Mouse (Mus musculus): ENCODE results near the gene Olfr630.
"Not testable (repeated sequence)": the region's sequence is repeated elsewhere in the genome, so short reads cannot be mapped to it uniquely, and the experiment has no call there.

The Olfr630 gene

GRCm38 (mm10) chr7:103757233-103757632 is at the start of gene Olfr630:
Gene Olfr630 (minus strand): TSS chr7:103757333.
- CTCF ChIA-PET: no interaction called here

GRCm38 (mm10) chr7:103806856-103807255 is 49.7 kb upstream of the Olfr630 start:
- CTCF ChIA-PET: interaction anchor here (0.7 to 0.8 kb wide), 2 partner anchors 34 to 1342 kb away, joined by 3 to 5 read pairs; no protein-coding TSS in a partner anchor

GRCm38 (mm10) chr7:103792669-103793388 is 35.7 kb upstream of the Olfr630 start:
- CTCF ChIA-PET: interaction anchor here (0.5 to 1.0 kb wide), 3 partner anchors 164 to 1739 kb away, joined by 3 to 6 read pairs (median 3); no protein-coding TSS in a partner anchor

- CTCF ChIA-PET: no interaction called here
These were observed 34.6 kb upstream of the Olfr630 start, which contains the start of gene Olfr67 for GRCm38 (mm10) chr7:103791721-103792120. Gene Olfr67 (minus strand): TSS chr7:103791821.

GRCm38 (mm10) chr7:103779598-103779997 is 22.5 kb upstream of the Olfr630 start, which contains the start of gene Olfr68:
Gene Olfr68 (minus strand): TSS chr7:103779698.
- CTCF ChIA-PET: no interaction called here

- CTCF ChIA-PET: not testable (repeated sequence)
These were observed 20.5 kb upstream of the Olfr630 start for GRCm38 (mm10) chr7:103777652-103778051.

GRCm38 (mm10) chr7:103771494-103771893 is 14.4 kb upstream of the Olfr630 start, which contains the start of gene Olfr69:
Gene Olfr69 (minus strand): TSS chr7:103771594.
- CTCF ChIA-PET: no interaction called here

GRCm38 (mm10) chr7:103767687-103768086 is 10.6 kb upstream of the Olfr630 start:
- CTCF ChIA-PET: not testable (repeated sequence)

GRCm38 (mm10) chr7:103762212-103762611 is 5.1 kb upstream of the Olfr630 start:
- CTCF ChIA-PET: not testable (repeated sequence)

GRCm38 (mm10) chr7:103744843-103745242 is 12.3 kb downstream of the Olfr630 start, which contains the start of gene Olfr629:
Gene Olfr629 (minus strand): TSS chr7:103744943.
- CTCF ChIA-PET: no interaction called here

GRCm38 (mm10) chr7:103730074-103730473 is 27.1 kb downstream of the Olfr630 start, which contains the start of gene Olfr628:
Gene Olfr628 (plus strand): TSS chr7:103730374.
- CTCF ChIA-PET: no interaction called here

- CTCF ChIA-PET: not testable (repeated sequence)
These were observed 40.7 kb downstream of the Olfr630 start for GRCm38 (mm10) chr7:103716398-103716797.

GRCm38 (mm10) chr7:103714371-103714770 is 42.8 kb downstream of the Olfr630 start, which contains the start of gene Olfr243:
Gene Olfr243 (plus strand): TSS chr7:103714671.
- CTCF ChIA-PET: no interaction called here

GRCm38 (mm10) chr7:103712024-103712423 is 45.1 kb downstream of the Olfr630 start:
- CTCF ChIA-PET: interaction anchor here (1.1 kb wide), 1 partner anchor 233 kb away, joined by 4 read pairs; the partner anchor contains the start of gene Olfr633

Measured in spleen, embryonic (tissue).